Mouse (Mus musculus): Measurements from ENCODE around the gene Rab31. TPM values are rescaled to one million over a fixed set of nuclear protein-coding genes. Genes with fewer than 3 reads are reported as not detected.

Gene Rab31
- polyA plus RNA-seq, 1 experiment = 32.1 TPM

DNA sequence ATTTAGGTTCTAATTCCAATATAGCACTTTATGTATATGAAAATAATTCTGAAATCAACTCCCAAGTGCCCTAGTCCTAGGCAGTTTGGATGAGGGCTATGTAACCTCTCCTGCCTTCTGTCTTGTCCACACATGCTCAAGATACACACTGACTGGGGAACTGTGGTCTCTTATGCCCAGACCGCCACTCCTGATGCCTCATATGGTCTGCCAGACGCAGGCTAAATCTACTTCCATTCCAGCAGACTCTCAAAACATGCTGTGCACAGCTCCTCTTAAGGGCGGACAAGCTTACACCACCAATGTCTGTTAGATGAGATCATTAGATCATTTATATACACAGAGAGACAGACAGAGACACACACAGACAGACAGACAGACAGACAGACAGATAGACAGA lies 89.2 kb downstream of the Rab31 start:
- Histone ChIP-seq H3K36me3 (ENCODE audit: control insufficient read depth, insufficient read depth, low read length) (no peaks in the 10 kb centered on the region), H3K27ac (ENCODE audit: control insufficient read depth, insufficient read depth, low read depth, low read length) (peak overlapping the region; percentile 69), H3K4me1 (ENCODE audit: control insufficient read depth, insufficient read depth, low read length) (peaks cover 2% of the 10 kb centered on the region; the same call in 1 of the 2 replicates), H3K4me3 (ENCODE audit: control insufficient read depth, low read depth, low read length) (no peak overlapping the region), H3K27me3 (ENCODE audit: control insufficient read depth, insufficient read depth, low read length) (no peaks in the 10 kb centered on the region)
- TF ChIP-seq POLR2A (IDR thresholded peaks at IDR 0.05; ENCODE audit: control insufficient read depth, low read depth, low read length) (no peak), CTCF (IDR thresholded peaks at IDR 0.05; ENCODE audit: control insufficient read depth, insufficient read depth, insufficient replicate concordance, low read depth, low read length) (no peak)

DNA sequence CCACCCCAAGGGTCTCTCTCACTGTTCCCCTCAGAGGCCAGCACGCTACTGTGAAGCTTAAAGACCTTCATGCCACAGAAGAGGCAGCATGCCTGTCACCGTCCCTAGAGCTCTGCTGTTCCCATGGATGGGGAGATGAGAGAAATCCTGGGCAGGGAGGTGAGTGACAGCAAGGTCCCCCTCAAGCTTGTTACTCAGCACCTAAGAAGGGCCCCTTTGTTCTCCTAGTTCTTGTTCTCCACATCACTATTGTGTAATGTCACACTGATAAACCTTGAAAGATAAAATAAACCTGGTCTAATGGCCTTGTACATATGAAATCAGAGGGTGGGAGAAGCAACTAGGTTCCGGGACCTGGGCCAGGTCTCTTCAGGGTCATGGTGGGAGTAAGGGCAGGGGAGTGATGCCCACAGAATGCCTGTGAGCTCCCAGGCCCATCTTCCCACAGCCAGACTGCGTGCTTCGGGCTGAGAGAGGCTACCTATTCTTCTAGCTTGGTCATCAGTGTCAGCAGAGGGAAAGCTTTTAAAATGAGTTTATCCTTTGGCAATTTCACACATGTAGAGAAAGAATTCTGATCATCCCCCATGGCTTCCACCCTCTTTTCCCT lies 90.4 kb downstream of the Rab31 start:
- TF ChIP-seq POLR2A (IDR thresholded peaks at IDR 0.05; ENCODE audit: control insufficient read depth, low read depth, low read length) (no peak), CTCF (IDR thresholded peaks at IDR 0.05; ENCODE audit: control insufficient read depth, insufficient read depth, insufficient replicate concordance, low read depth, low read length) (no peak)
- Histone ChIP-seq H3K4me1 (ENCODE audit: control insufficient read depth, insufficient read depth, low read length) (peaks cover 2% of the 10 kb centered on the region; the same call in 1 of the 2 replicates), H3K27ac (ENCODE audit: control insufficient read depth, insufficient read depth, low read depth, low read length) (peak overlapping the region; percentile 79)

DNA sequence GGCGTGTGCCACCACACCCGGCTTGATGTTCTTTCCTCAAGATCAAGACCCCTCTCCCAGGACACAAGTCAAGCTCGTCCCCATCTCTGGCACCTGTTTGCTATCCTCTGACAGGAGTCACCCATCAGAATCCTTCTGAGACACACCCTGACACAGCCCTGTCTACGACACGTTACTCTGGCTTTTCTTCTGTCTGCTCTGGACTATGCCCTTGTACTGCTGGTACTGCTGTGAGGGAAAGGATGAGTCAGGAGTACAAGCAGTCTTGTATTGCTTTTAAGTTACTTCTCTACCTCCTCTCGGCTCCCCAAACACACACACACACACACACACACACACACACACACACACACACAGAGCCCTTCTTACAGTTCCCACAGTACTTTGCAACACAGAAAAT lies 91.0 kb downstream of the Rab31 start:
- TF ChIP-seq POLR2A (IDR thresholded peaks at IDR 0.05; ENCODE audit: control insufficient read depth, low read depth, low read length) = no peak
- TF ChIP-seq CTCF (IDR thresholded peaks at IDR 0.05; ENCODE audit: control insufficient read depth, insufficient read depth, insufficient replicate concordance, low read depth, low read length) = no peak
- peaks cover 2% of the 10 kb centered on the region; the same call in 1 of the 2 replicates for H3K4me1 ChIP-seq (ENCODE audit: control insufficient read depth, insufficient read depth, low read length)
- H3K4me3 ChIP-seq (ENCODE audit: control insufficient read depth, low read depth, low read length) = no peak overlapping the region

More for the DNA sequence above, 90.4 kb downstream of the Rab31 start:
- no peak overlapping the region for H3K4me3 ChIP-seq (ENCODE audit: control insufficient read depth, low read depth, low read length)
- no peaks in the 10 kb centered on the region for H3K36me3 ChIP-seq (ENCODE audit: control insufficient read depth, insufficient read depth, low read length)
- no peaks in the 10 kb centered on the region for H3K27me3 ChIP-seq (ENCODE audit: control insufficient read depth, insufficient read depth, low read length)

DNA sequence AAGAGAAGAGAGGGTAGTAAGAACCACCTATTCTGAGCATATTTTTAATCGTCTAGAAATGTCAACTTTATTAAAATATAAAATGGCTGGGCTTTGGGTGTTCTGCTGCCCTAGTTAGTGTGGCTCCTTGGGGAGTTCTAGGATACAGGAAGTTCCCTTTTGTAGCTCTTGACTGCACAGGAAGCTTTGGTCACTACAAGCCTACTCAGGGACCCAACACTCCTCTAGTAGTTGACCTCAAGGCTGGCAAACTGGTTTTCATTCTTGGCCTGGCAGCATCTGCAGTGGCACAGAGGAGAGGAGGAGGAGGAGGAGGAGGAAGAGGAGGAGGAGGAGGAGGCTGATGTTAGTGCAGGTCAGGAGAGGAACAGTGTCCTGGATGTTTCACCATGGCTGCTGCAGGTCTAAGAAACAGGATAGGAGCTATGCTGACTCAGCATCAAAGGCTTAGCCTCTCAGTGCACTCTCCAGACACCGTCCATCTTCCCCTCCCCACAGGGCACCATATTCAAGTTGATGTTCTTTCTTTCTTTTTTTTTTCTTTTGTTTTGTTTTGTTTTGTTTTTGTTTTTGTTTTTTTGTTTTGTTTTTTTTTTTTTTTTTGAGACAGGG lies 91.6 kb downstream of the Rab31 start:
- no peak overlapping the region for H3K4me3 ChIP-seq (ENCODE audit: control insufficient read depth, low read depth, low read length)
- peak overlapping the region; percentile 54 for H3K27ac ChIP-seq (ENCODE audit: control insufficient read depth, insufficient read depth, low read depth, low read length)
- H3K4me1 ChIP-seq (ENCODE audit: control insufficient read depth, insufficient read depth, low read length) = peaks cover 4% of the 10 kb centered on the region; the same call in 1 of the 2 replicates
- no peak for TF ChIP-seq POLR2A (IDR thresholded peaks at IDR 0.05; ENCODE audit: control insufficient read depth, low read depth, low read length)
- TF ChIP-seq CTCF (IDR thresholded peaks at IDR 0.05; ENCODE audit: control insufficient read depth, insufficient read depth, insufficient replicate concordance, low read depth, low read length) = no peak
- H3K27me3 ChIP-seq (ENCODE audit: control insufficient read depth, insufficient read depth, low read length) = no peaks in the 10 kb centered on the region
- no peaks in the 10 kb centered on the region for H3K36me3 ChIP-seq (ENCODE audit: control insufficient read depth, insufficient read depth, low read length)

More for the DNA sequence above, 91.0 kb downstream of the Rab31 start:
- Histone ChIP-seq H3K27me3 (ENCODE audit: control insufficient read depth, insufficient read depth, low read length) (no peaks in the 10 kb centered on the region), H3K27ac (ENCODE audit: control insufficient read depth, insufficient read depth, low read depth, low read length) (peak overlapping the region; percentile 79), H3K36me3 (ENCODE audit: control insufficient read depth, insufficient read depth, low read length) (no peaks in the 10 kb centered on the region)

DNA sequence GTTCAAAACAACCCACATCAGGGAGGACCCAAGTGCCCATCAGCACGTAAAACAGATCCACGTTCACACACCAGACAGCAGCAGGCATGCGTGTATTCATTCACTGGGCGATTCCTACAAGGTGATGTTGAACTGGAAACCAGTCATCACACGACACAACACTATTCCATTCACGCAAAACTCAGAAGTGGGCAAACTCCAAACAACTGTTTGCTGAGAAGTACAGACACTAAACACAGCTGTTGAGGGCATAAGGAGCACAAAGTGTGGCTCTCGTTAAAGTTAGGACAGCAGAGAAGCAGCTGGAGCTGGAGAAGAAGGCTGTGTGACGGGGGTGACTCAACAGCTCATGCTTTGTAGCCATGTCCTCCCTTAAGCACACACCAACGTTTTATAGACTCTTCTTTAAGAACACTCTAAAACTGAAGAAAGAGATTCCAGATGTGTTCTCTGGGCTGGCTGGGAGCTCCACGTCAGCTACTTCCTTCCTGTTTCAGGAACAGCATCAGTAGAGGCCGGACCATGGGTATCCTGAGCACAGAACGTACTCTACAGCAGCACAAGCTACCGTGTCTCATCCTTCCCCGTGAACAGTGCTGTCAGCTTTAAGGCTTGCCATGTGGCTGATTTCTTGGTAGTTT lies 92.6 kb downstream of the Rab31 start:
- Histone ChIP-seq H3K27me3 (ENCODE audit: control insufficient read depth, insufficient read depth, low read length) (no peaks in the 10 kb centered on the region), H3K36me3 (ENCODE audit: control insufficient read depth, insufficient read depth, low read length) (no peaks in the 10 kb centered on the region), H3K4me3 (ENCODE audit: control insufficient read depth, low read depth, low read length) (no peak overlapping the region), H3K4me1 (ENCODE audit: control insufficient read depth, insufficient read depth, low read length) (peaks cover 6% of the 10 kb centered on the region; the same call in 1 of the 2 replicates), H3K27ac (ENCODE audit: control insufficient read depth, insufficient read depth, low read depth, low read length) (peak overlapping the region; percentile 71)
- TF ChIP-seq CTCF (IDR thresholded peaks at IDR 0.05; ENCODE audit: control insufficient read depth, insufficient read depth, insufficient replicate concordance, low read depth, low read length) (no peak), POLR2A (IDR thresholded peaks at IDR 0.05; ENCODE audit: control insufficient read depth, low read depth, low read length) (no peak)

DNA sequence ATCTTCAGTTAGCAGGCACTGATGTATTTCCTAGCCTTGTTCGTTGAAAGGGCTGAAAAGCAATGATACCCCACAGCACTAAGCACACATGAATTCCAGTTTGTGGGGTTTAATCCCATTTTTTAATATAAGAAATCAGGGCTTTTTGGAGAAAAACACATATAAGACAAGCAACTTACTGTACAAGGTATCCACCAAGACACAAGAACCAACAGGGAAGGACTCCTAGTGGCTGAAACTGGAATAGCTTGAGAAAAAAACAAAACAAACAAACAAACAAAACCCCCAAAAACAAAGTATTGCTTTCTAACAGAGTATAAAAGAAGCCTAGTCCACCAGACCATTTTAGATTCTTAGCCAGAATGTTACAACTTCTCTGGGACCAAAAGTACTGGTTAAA lies 94.8 kb downstream of the Rab31 start:
- no peak for TF ChIP-seq CTCF (IDR thresholded peaks at IDR 0.05; ENCODE audit: control insufficient read depth, insufficient read depth, insufficient replicate concordance, low read depth, low read length)
- no peak for TF ChIP-seq POLR2A (IDR thresholded peaks at IDR 0.05; ENCODE audit: control insufficient read depth, low read depth, low read length)
- H3K36me3 ChIP-seq (ENCODE audit: control insufficient read depth, insufficient read depth, low read length) = no peaks in the 10 kb centered on the region
- H3K4me1 ChIP-seq (ENCODE audit: control insufficient read depth, insufficient read depth, low read length) = peaks cover 6% of the 10 kb centered on the region; the same call in 1 of the 2 replicates
- no peaks in the 10 kb centered on the region for H3K27me3 ChIP-seq (ENCODE audit: control insufficient read depth, insufficient read depth, low read length)
- H3K4me3 ChIP-seq (ENCODE audit: control insufficient read depth, low read depth, low read length) = no peak overlapping the region
- H3K27ac ChIP-seq (ENCODE audit: control insufficient read depth, insufficient read depth, low read depth, low read length) = no peak overlapping the region

DNA sequence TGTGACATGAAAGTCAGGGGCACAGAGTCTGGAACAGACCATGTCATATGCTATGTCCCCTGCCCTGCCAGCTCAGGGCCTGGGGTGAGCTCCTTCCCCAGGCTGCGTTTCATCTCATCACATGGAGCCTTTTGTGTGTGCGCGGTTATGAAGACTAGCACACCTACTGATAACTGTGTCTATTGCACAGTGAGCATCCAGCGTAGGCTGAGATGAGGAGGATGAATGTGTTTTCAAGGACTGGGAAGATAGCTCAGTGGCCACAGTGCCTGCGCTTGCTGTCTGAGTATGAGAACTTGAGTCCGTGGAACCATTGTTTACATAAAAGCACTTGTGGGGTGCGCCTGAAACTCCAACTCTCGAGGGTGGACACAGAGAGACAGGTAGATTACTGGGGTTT lies 96.0 kb downstream of the Rab31 start:
- Histone ChIP-seq H3K4me1 (ENCODE audit: control insufficient read depth, insufficient read depth, low read length) (peaks cover 6% of the 10 kb centered on the region; the same call in 1 of the 2 replicates), H3K36me3 (ENCODE audit: control insufficient read depth, insufficient read depth, low read length) (no peaks in the 10 kb centered on the region), H3K4me3 (ENCODE audit: control insufficient read depth, low read depth, low read length) (peak overlapping the region; percentile 2; the same call in 1 of the 2 replicates), H3K27ac (ENCODE audit: control insufficient read depth, insufficient read depth, low read depth, low read length) (peak overlapping the region; percentile 69), H3K27me3 (ENCODE audit: control insufficient read depth, insufficient read depth, low read length) (no peaks in the 10 kb centered on the region)
- TF ChIP-seq POLR2A (IDR thresholded peaks at IDR 0.05; ENCODE audit: control insufficient read depth, low read depth, low read length) (no peak), CTCF (IDR thresholded peaks at IDR 0.05; ENCODE audit: control insufficient read depth, insufficient read depth, insufficient replicate concordance, low read depth, low read length) (no peak)
